Mouse (Mus musculus): ENCODE measurements around the gene Pcdh19. TPM values are rescaled to one million over a fixed set of nuclear protein-coding genes. Genes with fewer than 3 reads are reported as not detected.

Pcdh19 gene
- polyA plus RNA-seq, 1 experiment from 2014 or later = 3.0 TPM

GRCm38 (mm10) chrX:133650379-133650778 is 38.4 kb downstream of the Pcdh19 start:
- H3K9me3 ChIP-seq (ENCODE audit: control insufficient read depth, low read length) = no peaks in the 10 kb centered on the region
- H3K4me3 ChIP-seq (ENCODE audit: low read depth, low read length) = no peak overlapping the region
- no peak for DNase-seq (ENCODE audit: low spot score)
- H3K36me3 ChIP-seq (ENCODE audit: control insufficient read depth, insufficient read depth, low read length) = no peaks in the 10 kb centered on the region
- WGBS = 81% methylated on average over 3 of the region's 3 CpGs
- no peak for ATAC-seq (replicated peaks; ENCODE audit: low FRiP score, low TSS enrichment, low read depth)
- H3K9ac ChIP-seq (ENCODE audit: low read length) = no peak overlapping the region
- no peak overlapping the region for H3K4me2 ChIP-seq (ENCODE audit: low read length)
- no peaks in the 10 kb centered on the region for H3K27me3 ChIP-seq (replicated peaks; ENCODE audit: control insufficient read depth, insufficient read depth, low read length)
- no peaks in the 10 kb centered on the region for H3K4me1 ChIP-seq (replicated peaks; ENCODE audit: control insufficient read depth, insufficient read depth, low read length)
- no peak overlapping the region for H3K27ac ChIP-seq (ENCODE audit: low read depth)

- no peak overlapping the region for H3K4me2 ChIP-seq (ENCODE audit: low read length)
- no peaks in the 10 kb centered on the region for H3K27me3 ChIP-seq (replicated peaks; ENCODE audit: control insufficient read depth, insufficient read depth, low read length)
- H3K36me3 ChIP-seq (ENCODE audit: control insufficient read depth, insufficient read depth, low read length) = no peaks in the 10 kb centered on the region
- 58% methylated on average over 2 of the region's 2 CpGs for WGBS
- DNase-seq (ENCODE audit: low spot score) (no peak), ATAC-seq (replicated peaks; ENCODE audit: low FRiP score, low TSS enrichment, low read depth) (no peak)
- no peak overlapping the region for H3K4me3 ChIP-seq (ENCODE audit: low read depth, low read length)
- H3K27ac ChIP-seq (ENCODE audit: low read depth) = no peak overlapping the region
- no peaks in the 10 kb centered on the region for H3K9me3 ChIP-seq (ENCODE audit: control insufficient read depth, low read length)
- no peaks in the 10 kb centered on the region for H3K4me1 ChIP-seq (replicated peaks; ENCODE audit: control insufficient read depth, insufficient read depth, low read length)
- no peak overlapping the region for H3K9ac ChIP-seq (ENCODE audit: low read length)
Measured at GRCm38 (mm10) chrX:133647809-133648208, 41.0 kb downstream of the Pcdh19 start.

GRCm38 (mm10) chrX:133639445-133639844 is 49.3 kb downstream of the Pcdh19 start:
- Histone ChIP-seq H3K4me2 (ENCODE audit: low read length) (no peak overlapping the region), H3K27me3 (replicated peaks; ENCODE audit: control insufficient read depth, insufficient read depth, low read length) (no peaks in the 10 kb centered on the region), H3K27ac (ENCODE audit: low read depth) (no peak overlapping the region), H3K36me3 (ENCODE audit: control insufficient read depth, insufficient read depth, low read length) (no peaks in the 10 kb centered on the region), H3K4me3 (ENCODE audit: low read depth, low read length) (no peak overlapping the region), H3K4me1 (replicated peaks; ENCODE audit: control insufficient read depth, insufficient read depth, low read length) (no peaks in the 10 kb centered on the region), H3K9ac (ENCODE audit: low read length) (no peak overlapping the region), H3K9me3 (ENCODE audit: control insufficient read depth, low read length) (no peaks in the 10 kb centered on the region)
- no peak for DNase-seq (ENCODE audit: low spot score)
- ATAC-seq (replicated peaks; ENCODE audit: low FRiP score, low TSS enrichment, low read depth) = no peak

GRCm38 (mm10) chrX:133629538-133629937 is 59.2 kb downstream of the Pcdh19 start:
- no peaks in the 10 kb centered on the region for H3K4me1 ChIP-seq (replicated peaks; ENCODE audit: control insufficient read depth, insufficient read depth, low read length)
- DNase-seq (ENCODE audit: low spot score) (no peak), ATAC-seq (replicated peaks; ENCODE audit: low FRiP score, low TSS enrichment, low read depth) (no peak)
- H3K4me2 ChIP-seq (ENCODE audit: low read length) = no peak overlapping the region
- H3K4me3 ChIP-seq (ENCODE audit: low read depth, low read length) = no peak overlapping the region
- H3K36me3 ChIP-seq (ENCODE audit: control insufficient read depth, insufficient read depth, low read length) = no peaks in the 10 kb centered on the region
- no peak overlapping the region for H3K27ac ChIP-seq (ENCODE audit: low read depth)
- no peak overlapping the region for H3K9ac ChIP-seq (ENCODE audit: low read length)
- no peaks in the 10 kb centered on the region for H3K9me3 ChIP-seq (ENCODE audit: control insufficient read depth, low read length)
- WGBS = 75% methylated on average over 8 of the region's 8 CpGs
- 0 out of 2 replicates have a peak, but pooled peaks cover 4% of the 10 kb centered on the region for H3K27me3 ChIP-seq (replicated peaks; ENCODE audit: control insufficient read depth, insufficient read depth, low read length)

GRCm38 (mm10) chrX:133618222-133618621 is 70.6 kb downstream of the Pcdh19 start:
- ATAC-seq (replicated peaks; ENCODE audit: low FRiP score, low TSS enrichment, low read depth) = no peak
- WGBS = 75% methylated on average over 1 of the region's 1 CpGs
- Histone ChIP-seq H3K4me2 (ENCODE audit: low read length) (no peak overlapping the region), H3K4me1 (replicated peaks; ENCODE audit: control insufficient read depth, insufficient read depth, low read length) (no peaks in the 10 kb centered on the region), H3K9me3 (ENCODE audit: control insufficient read depth, low read length) (no peaks in the 10 kb centered on the region), H3K4me3 (ENCODE audit: low read depth, low read length) (no peak overlapping the region), H3K9ac (ENCODE audit: low read length) (no peak overlapping the region), H3K27me3 (replicated peaks; ENCODE audit: control insufficient read depth, insufficient read depth, low read length) (no peaks in the 10 kb centered on the region), H3K27ac (ENCODE audit: low read depth) (no peak overlapping the region), H3K36me3 (ENCODE audit: control insufficient read depth, insufficient read depth, low read length) (no peaks in the 10 kb centered on the region)
- DNase-seq (ENCODE audit: low spot score) = no peak

GRCm38 (mm10) chrX:133605828-133606227 is 83.0 kb downstream of the Pcdh19 start:
- no peaks in the 10 kb centered on the region for H3K4me1 ChIP-seq (replicated peaks; ENCODE audit: control insufficient read depth, insufficient read depth, low read length)
- 64% methylated on average over 4 of the region's 4 CpGs for WGBS
- no peak overlapping the region for H3K4me2 ChIP-seq (ENCODE audit: low read length)
- no peaks in the 10 kb centered on the region for H3K27me3 ChIP-seq (replicated peaks; ENCODE audit: control insufficient read depth, insufficient read depth, low read length)
- H3K9ac ChIP-seq (ENCODE audit: low read length) = no peak overlapping the region
- H3K36me3 ChIP-seq (ENCODE audit: control insufficient read depth, insufficient read depth, low read length) = no peaks in the 10 kb centered on the region
- H3K4me3 ChIP-seq (ENCODE audit: low read depth, low read length) = no peak overlapping the region
- DNase-seq (ENCODE audit: low spot score) (no peak), ATAC-seq (replicated peaks; ENCODE audit: low FRiP score, low TSS enrichment, low read depth) (no peak)
- H3K9me3 ChIP-seq (ENCODE audit: control insufficient read depth, low read length) = no peaks in the 10 kb centered on the region
- H3K27ac ChIP-seq (ENCODE audit: low read depth) = no peak overlapping the region

GRCm38 (mm10) chrX:133604272-133604671 is 84.5 kb downstream of the Pcdh19 start:
- Histone ChIP-seq H3K4me1 (replicated peaks; ENCODE audit: control insufficient read depth, insufficient read depth, low read length) (no peaks in the 10 kb centered on the region), H3K9me3 (ENCODE audit: control insufficient read depth, low read length) (no peaks in the 10 kb centered on the region), H3K4me2 (ENCODE audit: low read length) (no peak overlapping the region), H3K27ac (ENCODE audit: low read depth) (no peak overlapping the region), H3K36me3 (ENCODE audit: control insufficient read depth, insufficient read depth, low read length) (no peaks in the 10 kb centered on the region), H3K4me3 (ENCODE audit: low read depth, low read length) (no peak overlapping the region), H3K9ac (ENCODE audit: low read length) (no peak overlapping the region), H3K27me3 (replicated peaks; ENCODE audit: control insufficient read depth, insufficient read depth, low read length) (no peaks in the 10 kb centered on the region)
- no peak for DNase-seq (ENCODE audit: low spot score)
- WGBS = 49% methylated on average over 4 of the region's 4 CpGs
- ATAC-seq (replicated peaks; ENCODE audit: low FRiP score, low TSS enrichment, low read depth) = no peak

GRCm38 (mm10) chrX:133602068-133602467 is 86.7 kb downstream of the Pcdh19 start:
- 59% methylated on average over 2 of the region's 2 CpGs for WGBS
- DNase-seq (ENCODE audit: low spot score) = no peak
- no peak overlapping the region for H3K9ac ChIP-seq (ENCODE audit: low read length)

GRCm38 (mm10) chrX:133601658-133602057 is 87.1 kb downstream of the Pcdh19 start:
- no peak overlapping the region for H3K27ac ChIP-seq (ENCODE audit: low read depth)
- no peaks in the 10 kb centered on the region for H3K36me3 ChIP-seq (ENCODE audit: control insufficient read depth, insufficient read depth, low read length)
- H3K9me3 ChIP-seq (ENCODE audit: control insufficient read depth, low read length) = no peaks in the 10 kb centered on the region
- no peak for DNase-seq (ENCODE audit: low spot score)
- no peak overlapping the region for H3K4me3 ChIP-seq (ENCODE audit: low read depth, low read length)
- WGBS = 25% methylated on average over 1 of the region's 1 CpGs
- no peak for ATAC-seq (replicated peaks; ENCODE audit: low FRiP score, low TSS enrichment, low read depth)
- no peaks in the 10 kb centered on the region for H3K4me1 ChIP-seq (replicated peaks; ENCODE audit: control insufficient read depth, insufficient read depth, low read length)
- H3K27me3 ChIP-seq (replicated peaks; ENCODE audit: control insufficient read depth, insufficient read depth, low read length) = no peaks in the 10 kb centered on the region
- H3K9ac ChIP-seq (ENCODE audit: low read length) = no peak overlapping the region
- no peak overlapping the region for H3K4me2 ChIP-seq (ENCODE audit: low read length)

More at GRCm38 (mm10) chrX:133602068-133602467, 86.7 kb downstream of the Pcdh19 start:
- ATAC-seq (replicated peaks; ENCODE audit: low FRiP score, low TSS enrichment, low read depth) = no peak
- Histone ChIP-seq H3K4me3 (ENCODE audit: low read depth, low read length) (no peak overlapping the region), H3K9me3 (ENCODE audit: control insufficient read depth, low read length) (no peaks in the 10 kb centered on the region), H3K27me3 (replicated peaks; ENCODE audit: control insufficient read depth, insufficient read depth, low read length) (no peaks in the 10 kb centered on the region), H3K36me3 (ENCODE audit: control insufficient read depth, insufficient read depth, low read length) (no peaks in the 10 kb centered on the region), H3K4me1 (replicated peaks; ENCODE audit: control insufficient read depth, insufficient read depth, low read length) (no peaks in the 10 kb centered on the region), H3K27ac (ENCODE audit: low read depth) (no peak overlapping the region), H3K4me2 (ENCODE audit: low read length) (no peak overlapping the region)
